1 mouse cellular context compared by ENCODE assay signal in genomic region chr12:77002551-77003228, GRCm38 (mm10).
TF ChIP-seq lines count a peak whose summit lies in the region.

No protein-coding gene starts in this region.

TF ChIP-seq in MEL, 35 proteins besides CTCF, POLR2A, EP300 and RAD21 (continued from another document):
- TF ChIP-seq NRF1 (IDR thresholded peaks at IDR 0.05; ENCODE audit: insufficient read depth, low read depth, low read length, poor library complexity, severe bottlenecking) (0 out of 2 replicates have a peak, but pooled peaks have one; percentile 5), KAT2A (conservative IDR thresholded peaks at IDR 0.05; ENCODE audit: low read depth, low read length) (peak; percentile 5; the same call in 1 of the 2 replicates), MAZ (IDR thresholded peaks at IDR 0.05; ENCODE audit: low read depth, low read length) (no peak), USF2 (IDR thresholded peaks at IDR 0.05; ENCODE audit: borderline replicate concordance in 1 of 2, insufficient read depth in 1 of 2, low read depth in 1 of 2, low read length in 2 of 2) (no peak), ZKSCAN1 (IDR thresholded peaks at IDR 0.05; ENCODE audit: low read depth, low read length) (no peak), TCF12 (IDR thresholded peaks at IDR 0.05; ENCODE audit: low read depth, low read length) (0 out of 2 replicates have a peak, but pooled peaks have one; percentile 22)
TF ChIP-seq in MEL: peak in this region for 16.
